Mouse (Mus musculus) C2C12 (cell line): Measurements from ENCODE around the gene Tlk1.

Experiments
- CTCF ChIP-seq: IDR thresholded peaks from one replicate; pipeline ENCODE4 v1.5.1; 2011; ENCODE audit not compliant: control insufficient read depth, insufficient read depth, insufficient read length
- FOSL1 ChIP-seq: IDR thresholded peaks from one replicate; pipeline ENCODE4 v1.8.0; 2011; ENCODE audit warnings: mild to moderate bottlenecking, low read length; ENCODE audit not compliant: poor library complexity, insufficient read depth, severe bottlenecking
- MYOG ChIP-seq: IDR thresholded peaks from one replicate; pipeline ENCODE4 v1.6.1; 2011; ENCODE audit not compliant: control insufficient read depth, insufficient read length; ENCODE audit errors: extremely low read depth

DNA sequence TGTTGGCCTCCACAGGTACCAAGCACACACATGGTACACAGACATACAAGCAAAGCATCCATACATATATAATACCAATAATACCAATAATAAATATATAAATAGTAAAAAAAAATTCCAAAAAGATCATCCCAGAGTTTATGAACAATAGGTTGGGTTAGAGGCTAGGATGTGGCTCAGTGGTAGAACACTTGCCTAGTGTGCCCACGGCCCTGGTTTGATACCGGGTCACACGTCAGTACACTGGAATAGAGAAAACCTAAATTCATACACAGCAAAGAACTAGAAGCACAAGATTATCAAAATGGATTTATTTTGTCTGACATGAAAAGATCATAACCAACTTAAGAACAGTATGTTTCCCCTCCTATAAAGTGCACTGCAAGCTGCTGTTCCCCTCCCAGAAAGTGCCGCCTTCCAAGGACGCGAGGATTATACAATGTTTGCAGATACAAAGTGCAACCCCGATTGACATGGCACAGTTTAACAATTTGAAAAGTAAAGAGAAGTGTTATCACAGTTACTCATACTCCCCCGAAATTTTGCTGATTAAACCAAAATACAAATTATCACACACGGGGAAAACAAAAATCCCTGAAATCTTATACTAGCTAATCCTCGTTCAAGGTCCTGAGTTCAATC is 6.3 kb upstream of the Tlk1 start:
- TF ChIP-seq CTCF: no peak
- no peak for TF ChIP-seq MYOG
- TF ChIP-seq FOSL1: no peak
